ENCODE assay signal across 22 mouse cellular contexts in genomic region chrX:157691186-157691585, GRCm38 (mm10). TPM values are rescaled to one million over a fixed set of nuclear protein-coding genes. Genes with fewer than 3 reads are reported as not detected.
"Had no signal": no experiment of that assay in that cellular context is flagged by ENCODE, and none has a peak within 500 bp of the region (broad histone marks: within the 10 kb centered on the region; RNA-seq: fewer than 3 reads in every experiment).

No protein-coding gene starts in this region.

- H3K9me3 ChIP-seq: kidney, embryonic 15.5 days; limb, embryonic 12.5 days; limb, embryonic 15.5 days; lung, embryonic 15.5 days had no signal

- H3K4me3 ChIP-seq: kidney, embryonic 15.5 days; limb, embryonic 12.5 days; limb, embryonic 15.5 days; lung, embryonic 15.5 days had no signal

- H3K27ac ChIP-seq: kidney, embryonic 15.5 days; limb, embryonic 12.5 days; limb, embryonic 15.5 days; liver, embryonic 14.5 days; lung, embryonic 15.5 days had no signal

- ATAC-seq: liver, postnatal 0 days had no signal

- H3K4me2 ChIP-seq: kidney, embryonic 15.5 days; limb, embryonic 12.5 days; limb, embryonic 15.5 days; liver, embryonic 11.5 days; lung, embryonic 15.5 days; midbrain, embryonic 11.5 days had no signal

- H3K27me3 ChIP-seq: kidney, embryonic 15.5 days; limb, embryonic 15.5 days; lung, embryonic 15.5 days had no signal

- H3K36me3 ChIP-seq: kidney, embryonic 15.5 days; limb, embryonic 12.5 days; limb, embryonic 15.5 days; lung, embryonic 15.5 days had no signal

- H3K9ac ChIP-seq: kidney, embryonic 15.5 days; limb, embryonic 12.5 days; limb, embryonic 15.5 days; liver, embryonic 14.5 days; liver, postnatal 0 days; lung, embryonic 15.5 days had no signal

- DNase-seq: kidney, adult 8-10 months; kidney, postnatal 14 days; kidney, postnatal 4 days; left cerebral cortex, postnatal 4 days; liver, postnatal 0 days; lung, postnatal 14 days; lung, postnatal 4 days; midbrain, embryonic 14.5 days; thymus, postnatal 25 days had no signal

- H3K4me1 ChIP-seq: kidney, embryonic 15.5 days; limb, embryonic 12.5 days; limb, embryonic 15.5 days; lung, embryonic 15.5 days had no signal

RNA-seq across cellular contexts. Expression of gene Smpx, which starts 7.5 kb away (rescaled TPM):
- total RNA-seq: layer of hippocampus, adult 18-20 months; left cerebral cortex, adult 8-10 months; left cerebral cortex, postnatal 14 days; left cerebral cortex, postnatal 4 days; megakaryocyte progenitor cell, adult 5-6 weeks; megakaryocyte-erythroid progenitor cell, adult 5-6 weeks had no signal
- polyA plus RNA-seq: liver, embryonic 14.5 days; midbrain, embryonic 11.5 days; midbrain, embryonic 14.5 days; spleen, adult 2 months had no signal
